Mouse (Mus musculus): ENCODE measurements around the gene St3gal6.
A peak's percentile ranks its signal among the peaks of the same experiment; 100 is the strongest.

The St3gal6 gene

DNA sequence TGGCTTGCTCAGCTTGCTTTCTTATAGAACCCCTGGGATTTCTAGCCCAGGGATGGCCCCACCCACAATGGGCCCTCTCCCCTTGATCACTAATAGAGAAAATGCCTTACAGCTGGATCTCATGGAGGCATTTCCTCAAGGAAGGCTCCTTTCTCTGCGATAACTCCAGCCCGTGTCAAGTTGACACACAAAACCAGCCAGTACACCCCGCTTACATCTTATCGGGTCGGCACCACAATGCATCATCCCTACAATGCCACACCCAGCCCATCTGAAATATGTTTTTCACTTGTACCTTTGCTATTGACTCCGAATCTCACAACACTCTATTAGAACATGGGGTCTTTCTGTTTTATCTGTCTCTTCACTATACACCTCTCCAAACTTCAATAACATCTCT lies 3.6 kb downstream of the St3gal6 start:
- no peak for DNase-seq

DNA sequence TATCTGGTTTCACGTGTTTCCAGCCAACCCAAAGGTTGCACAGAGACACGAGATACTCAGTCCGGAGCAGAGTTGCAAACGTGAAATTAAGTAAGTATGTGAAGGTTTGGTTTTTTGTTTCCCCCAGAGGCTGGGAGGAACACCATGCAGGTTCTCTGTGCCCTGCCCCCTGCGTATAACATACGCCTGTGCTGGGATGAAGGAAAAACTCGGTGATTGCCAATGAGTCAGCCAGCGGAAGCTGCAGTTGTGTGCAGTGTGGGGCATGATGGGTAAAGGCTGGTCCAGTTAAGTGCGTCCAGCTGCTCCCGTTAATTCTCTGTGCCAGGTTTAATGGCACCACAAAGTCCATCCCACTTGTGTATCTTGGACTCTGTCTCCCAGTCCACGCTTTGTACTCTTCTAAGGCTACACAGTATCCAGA lies 4.4 kb downstream of the St3gal6 start:
- DNase-seq, result peak; percentile 75

DNA sequence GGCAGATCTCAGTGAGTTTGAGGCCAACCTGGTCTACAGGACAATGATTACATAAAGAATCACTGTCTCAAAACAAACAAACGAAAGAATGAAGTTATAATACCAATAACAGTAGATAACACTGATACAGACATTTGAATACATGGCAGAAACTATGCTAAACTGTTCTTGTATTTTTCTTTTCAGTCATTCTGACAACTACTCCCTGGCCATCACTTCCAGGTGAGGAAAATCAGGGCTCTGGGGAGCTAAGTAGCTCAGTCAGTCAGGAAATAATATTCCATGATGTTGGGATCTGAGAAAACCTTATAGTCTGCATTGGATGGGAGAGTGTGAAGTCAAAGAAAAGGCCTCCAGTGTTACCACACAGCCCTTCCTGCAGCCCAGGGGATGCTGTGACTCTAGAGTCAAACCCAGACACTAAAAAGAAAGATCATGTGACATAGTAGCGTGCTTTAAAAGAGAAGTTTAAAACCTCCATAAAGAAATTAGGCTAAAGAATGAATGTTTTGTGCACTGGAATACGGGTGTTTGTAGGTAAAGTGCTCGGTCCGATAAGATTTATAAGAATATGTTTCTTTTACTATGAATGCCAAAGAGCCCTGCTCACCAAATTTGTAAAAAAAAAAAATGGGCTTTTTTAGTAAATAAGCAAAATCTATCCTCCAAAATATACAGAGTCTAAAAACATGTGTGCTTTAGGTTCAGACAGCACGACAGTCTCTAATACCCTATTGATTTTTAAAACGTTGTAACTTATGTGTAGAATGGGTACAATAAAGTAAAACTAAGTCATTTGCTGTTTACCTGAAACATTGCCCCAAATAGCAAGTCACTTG lies 6.9 kb downstream of the St3gal6 start:
- no peak for DNase-seq

DNA sequence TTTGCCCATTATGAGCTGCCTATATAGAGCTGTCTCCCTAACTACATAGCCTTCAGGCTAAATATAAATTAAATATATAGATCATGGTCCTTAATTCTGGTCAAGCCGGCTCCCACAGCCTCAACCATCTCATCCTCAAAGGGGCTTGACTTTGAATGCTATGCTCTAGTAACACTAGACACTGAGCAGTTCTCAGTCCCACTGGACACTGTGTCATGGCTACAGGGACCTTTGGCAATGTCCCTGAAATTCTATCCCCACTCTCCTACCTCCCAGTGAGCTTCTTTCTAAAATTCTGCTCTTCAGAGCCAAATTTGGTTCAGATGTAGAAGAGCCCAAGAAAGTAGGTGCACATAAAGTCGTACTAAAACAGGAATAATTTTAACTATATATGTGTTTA lies 7.9 kb downstream of the St3gal6 start:
- DNase-seq, result no peak

DNA sequence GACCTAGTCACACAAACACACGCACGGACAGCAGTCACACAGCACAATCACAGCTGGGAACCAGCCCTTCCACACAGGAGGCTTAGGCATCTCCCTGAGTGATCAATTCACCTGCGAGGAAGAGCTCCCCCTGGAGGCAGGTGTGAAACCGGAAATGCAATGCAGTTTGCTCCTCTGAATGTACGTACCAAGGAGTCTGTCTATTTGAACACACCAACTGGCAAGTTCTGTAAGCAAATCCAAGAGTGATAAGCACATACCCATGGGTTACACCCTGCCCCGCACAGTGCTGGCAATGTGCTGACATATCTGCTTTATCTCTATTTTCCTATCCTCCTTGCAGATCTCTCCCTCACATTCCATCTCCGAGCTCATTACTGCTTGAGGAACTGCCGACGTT lies 9.5 kb downstream of the St3gal6 start:
- peak; percentile 52 for DNase-seq

DNA sequence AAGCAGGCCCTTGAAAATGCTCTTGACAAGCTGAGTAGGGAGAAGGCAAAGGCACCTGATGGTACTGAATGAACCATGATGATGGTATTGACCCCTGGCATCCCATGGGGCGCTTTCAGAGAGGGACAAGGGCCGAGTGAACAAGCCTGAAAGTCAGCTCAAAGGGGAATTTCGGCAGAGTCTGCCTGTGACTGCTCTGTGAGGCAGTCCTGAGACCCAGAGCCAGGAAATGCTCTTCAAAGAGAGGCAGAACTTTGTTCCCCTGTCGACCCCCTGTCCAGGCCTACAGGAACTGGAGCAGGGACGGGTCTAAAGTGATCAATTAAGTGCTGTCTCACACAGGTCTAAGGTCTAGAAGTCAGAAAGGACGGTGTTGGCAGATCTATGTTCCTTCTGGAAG lies 10.3 kb downstream of the St3gal6 start:
- peak; percentile 54 for DNase-seq

DNA sequence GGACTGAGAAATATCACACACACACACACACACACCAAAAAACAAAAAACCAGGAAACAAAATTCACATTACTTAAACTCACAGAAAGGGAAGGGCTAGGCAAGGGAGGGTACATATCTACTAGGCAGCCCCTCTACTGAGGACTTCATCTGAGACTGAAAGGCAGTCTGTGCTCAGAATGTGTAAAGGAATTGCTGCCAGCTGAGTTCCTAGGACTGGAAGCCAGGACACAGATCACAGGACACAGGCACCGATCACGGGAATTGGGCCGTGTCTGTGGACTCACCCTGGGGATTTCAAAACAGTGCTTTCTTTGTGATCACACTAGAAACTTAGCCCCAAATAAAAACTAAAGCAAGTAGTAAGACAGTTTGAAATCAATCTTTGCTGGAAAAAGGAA lies 11.2 kb downstream of the St3gal6 start:
- peak; percentile 58 for DNase-seq

DNA sequence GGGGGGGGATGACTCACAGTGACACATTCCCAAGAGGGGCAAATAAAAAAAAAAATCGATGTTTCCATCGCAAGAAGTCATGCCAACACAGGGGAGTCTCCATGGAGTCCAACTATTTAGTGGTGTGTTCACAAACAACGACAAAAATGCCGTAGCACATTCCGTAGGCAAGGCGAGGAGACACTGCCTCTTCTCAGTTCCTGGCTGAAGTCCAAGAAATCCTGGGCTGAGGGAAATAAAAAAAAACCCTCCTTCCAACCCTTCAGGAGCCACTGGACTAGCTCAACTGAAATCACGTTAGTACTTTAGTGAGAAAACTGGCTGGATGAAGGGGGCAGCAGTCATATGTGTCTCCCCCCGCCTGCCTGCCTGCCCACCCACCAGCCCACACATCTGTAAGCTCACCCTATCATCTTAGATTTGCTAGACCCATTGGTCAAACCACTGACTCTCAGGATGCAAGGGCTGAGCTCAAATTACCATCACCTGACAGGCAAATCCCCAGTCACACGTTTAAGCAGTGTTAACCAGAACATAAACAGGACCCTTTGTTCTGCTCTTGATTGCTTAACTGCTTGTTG lies 11.8 kb downstream of the St3gal6 start:
- peak; percentile 33 for DNase-seq

DNA sequence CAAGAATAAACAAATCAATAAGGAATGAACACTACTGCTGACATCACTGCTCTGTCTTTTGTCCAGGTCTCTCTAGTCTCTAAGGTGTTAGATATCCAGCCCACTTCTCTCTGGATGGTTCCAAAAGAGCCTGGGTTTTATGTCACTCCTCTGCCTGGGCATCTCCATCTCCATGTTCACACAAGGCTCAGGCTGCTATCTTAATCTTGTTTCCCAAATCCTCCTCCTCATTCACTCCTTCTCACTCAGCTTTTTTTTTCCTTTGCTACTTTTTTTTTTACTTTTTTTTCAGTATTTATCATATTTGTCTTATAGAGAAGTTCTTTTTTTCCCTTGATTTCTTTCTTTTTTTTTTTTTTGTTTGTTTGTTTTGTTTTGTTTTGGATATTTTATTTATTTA lies 19.1 kb downstream of the St3gal6 start:
- no peak for DNase-seq

DNA sequence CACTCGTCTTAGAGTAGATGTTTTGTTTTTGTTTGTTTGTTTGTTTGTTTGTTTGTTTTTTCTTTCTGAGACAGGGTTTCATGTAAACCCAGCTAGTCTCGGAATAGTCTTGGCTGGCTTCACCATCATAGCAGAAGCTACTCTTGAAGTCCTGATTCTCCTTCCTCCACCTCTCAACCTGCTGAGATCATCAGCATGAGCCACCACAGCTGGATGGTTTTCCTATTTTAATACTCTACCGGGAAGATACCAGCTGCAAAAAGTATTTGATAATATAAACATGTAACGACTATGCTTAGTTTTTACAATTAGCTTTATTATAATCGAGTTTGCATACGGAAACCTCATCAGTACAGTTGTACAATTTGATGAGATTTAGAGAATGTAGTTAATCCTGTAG lies 21.5 kb downstream of the St3gal6 start:
- DNase-seq, result no peak

DNA sequence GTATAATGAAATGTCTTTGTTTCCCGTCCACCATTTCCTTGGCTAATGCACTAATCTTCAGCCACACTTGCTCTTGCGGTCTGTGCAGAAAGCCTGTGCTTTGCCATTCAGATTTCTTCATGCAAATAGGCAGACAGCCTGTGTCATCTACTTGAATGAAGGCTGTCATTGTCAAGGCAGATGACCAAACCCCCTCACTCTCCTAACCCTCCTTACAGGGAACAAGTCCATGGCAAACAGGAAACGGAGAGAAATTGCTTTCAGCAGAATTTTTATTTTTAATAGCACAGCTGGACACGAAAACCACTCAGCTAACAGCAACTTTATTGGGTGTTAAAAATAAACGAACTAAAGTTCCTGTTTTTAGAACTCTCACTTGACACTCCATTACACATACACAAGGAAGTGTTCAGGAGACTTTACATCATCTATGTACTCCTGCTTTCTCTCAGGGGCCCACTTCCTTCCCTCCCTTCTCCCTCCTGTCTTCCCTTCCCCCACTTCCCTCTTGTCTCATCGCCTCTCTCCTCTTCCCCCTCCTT lies 22.2 kb downstream of the St3gal6 start:
- no peak for DNase-seq

DNA sequence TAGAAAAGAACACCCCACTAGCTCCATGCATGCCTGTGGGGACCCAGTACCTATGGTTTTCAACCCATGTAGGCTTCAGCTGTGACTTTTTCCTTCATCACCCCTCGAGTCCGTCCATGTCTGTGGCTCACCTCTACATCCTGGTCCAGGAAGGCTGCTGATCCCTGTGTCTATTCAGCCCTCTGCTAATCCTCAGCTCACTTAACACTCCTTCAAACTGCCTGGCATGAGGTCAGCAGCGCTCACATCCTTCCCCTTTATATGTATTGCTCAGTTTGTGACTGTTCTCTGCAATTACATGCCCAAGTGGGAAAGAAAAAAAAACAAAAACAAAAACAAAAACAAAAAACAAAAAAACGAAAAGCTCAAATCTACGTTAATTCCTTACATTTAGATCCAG lies 24.4 kb downstream of the St3gal6 start:
- DNase-seq, result no peak

DNA sequence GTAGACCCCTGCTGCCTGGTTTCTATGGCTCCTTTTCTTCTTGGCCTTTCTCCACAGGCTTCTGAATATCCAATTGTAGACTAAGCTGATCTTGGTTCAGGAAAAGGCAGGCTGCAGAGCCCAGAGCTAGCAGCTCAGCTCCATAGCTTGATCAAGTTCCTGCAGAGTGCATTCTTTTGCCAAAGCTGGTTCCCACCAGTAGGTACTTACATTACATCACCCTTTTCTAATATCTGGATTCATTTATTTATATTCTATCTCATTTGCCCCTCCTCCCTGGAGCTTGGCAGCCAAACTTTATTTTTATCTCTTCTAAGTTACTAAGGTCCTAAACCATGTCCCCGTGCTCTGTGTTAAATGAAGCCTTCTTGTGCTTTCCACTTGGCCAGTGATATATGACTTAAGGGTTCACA lies 24.9 kb downstream of the St3gal6 start:
- no peak for DNase-seq

DNA sequence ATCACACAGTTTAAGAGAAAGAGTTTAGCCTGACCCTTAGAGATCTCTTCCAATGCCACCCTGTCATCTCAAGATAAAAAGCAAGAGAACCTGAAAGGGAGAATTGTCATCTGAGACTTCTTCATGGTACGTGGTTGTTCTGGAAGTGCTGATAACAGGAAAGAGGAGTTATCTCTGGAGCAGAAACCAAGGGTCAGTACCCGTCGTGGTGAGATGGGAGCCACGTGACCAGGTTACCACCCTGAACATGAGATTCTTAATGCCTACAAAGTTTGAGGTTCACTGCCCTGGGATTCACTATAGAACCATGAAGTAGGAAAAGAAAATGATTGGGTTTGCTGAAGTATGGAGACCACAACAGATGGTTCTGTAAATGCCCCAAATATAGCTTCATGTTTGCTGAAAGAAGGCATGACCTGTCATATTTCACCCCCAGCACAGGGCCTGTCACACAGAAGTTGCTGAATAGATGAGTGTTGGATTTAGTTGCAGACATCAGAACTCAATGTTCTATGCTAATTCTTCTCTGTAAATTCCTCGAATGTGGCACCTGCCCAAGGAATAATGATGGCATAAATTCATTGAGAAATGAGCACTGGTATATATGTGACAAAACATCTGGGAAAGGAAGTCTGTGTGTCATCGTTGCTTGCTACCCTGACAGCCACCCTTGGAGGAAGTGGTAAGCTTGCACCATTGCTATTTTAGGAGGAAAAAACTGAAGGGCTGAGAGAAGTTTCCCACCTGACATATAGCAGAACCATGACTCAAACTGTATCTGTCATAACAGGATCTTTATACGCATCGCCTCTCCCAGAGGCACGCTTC lies 25.9 kb downstream of the St3gal6 start:
- no peak for DNase-seq

DNA sequence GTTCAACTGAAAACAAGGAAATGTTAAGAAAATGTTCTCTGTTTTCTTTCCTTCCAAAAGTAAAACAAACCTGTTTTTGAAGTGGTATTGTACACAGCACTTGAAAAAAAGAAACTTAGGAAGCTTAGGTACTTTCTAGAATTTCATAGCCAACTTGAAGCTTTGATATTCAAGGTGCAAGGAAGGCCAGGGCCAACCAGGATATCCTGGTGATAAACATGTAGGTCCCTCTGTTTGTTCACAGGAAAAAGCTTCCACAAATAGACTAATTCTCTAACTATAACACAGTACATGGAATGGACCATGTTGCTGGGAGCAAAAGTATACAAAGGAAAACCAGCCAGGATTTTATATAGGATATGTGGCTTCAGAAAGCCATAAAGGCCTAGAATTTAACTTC lies 27.3 kb downstream of the St3gal6 start:
- DNase-seq, result no peak

DNA sequence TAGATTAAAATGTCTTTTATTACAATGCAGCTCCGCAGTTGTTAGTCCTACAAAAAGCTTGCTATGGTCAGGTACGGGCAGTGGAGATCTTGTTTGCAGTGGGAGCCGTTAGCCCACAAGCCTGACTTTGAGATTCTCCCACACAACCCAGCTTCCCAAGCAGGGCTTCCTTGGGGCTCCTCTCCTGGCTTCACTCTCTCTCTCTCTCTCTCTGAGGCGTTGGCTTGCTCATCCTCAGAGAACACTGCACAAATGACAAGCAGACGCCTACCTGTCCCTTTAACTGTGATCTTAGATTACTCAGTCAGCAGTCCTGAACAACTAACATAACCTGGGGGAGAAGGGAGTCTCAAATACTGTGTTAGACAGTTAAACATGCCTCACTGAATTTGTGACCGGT lies 36.2 kb downstream of the St3gal6 start:
- DNase-seq, result no peak

DNA sequence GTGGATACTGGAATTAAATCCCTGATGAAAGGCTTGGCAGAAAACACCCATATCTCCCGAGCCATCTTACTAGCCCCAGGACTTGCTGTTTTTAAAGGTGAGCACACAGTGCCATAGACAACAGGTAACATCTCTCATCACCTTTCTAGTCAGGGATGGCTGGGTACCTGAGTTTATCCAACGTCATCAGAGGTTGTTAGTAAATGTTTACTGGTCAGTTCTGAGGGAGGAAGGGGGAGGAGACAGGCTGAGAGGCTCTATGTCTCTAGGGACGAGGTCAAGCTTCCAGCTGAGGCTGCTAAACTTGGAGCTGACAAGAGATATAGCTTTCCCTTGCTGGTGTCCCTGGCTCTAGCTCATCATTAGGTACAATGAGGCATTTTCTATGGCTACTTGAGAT lies 41.7 kb downstream of the St3gal6 start:
- peak; percentile 40 for DNase-seq

DNA sequence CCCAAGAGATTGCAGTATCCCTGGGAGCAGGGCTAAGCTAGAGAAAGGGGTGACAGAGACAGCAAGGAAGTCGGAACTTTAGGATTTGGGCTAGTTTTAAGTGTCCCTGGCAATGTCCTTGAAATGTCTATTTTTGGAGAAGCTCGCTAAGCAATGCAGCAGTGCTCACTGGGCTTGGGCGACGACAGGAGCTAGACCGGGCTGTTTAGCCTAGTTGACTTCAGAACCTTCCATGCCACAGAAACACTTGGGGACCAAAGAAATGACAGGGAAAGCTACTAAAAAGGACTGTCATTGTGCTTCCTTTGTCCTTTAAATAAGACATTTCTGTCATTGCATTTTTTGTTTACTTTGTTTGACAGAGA lies 42.2 kb downstream of the St3gal6 start:
- no peak for DNase-seq

DNA sequence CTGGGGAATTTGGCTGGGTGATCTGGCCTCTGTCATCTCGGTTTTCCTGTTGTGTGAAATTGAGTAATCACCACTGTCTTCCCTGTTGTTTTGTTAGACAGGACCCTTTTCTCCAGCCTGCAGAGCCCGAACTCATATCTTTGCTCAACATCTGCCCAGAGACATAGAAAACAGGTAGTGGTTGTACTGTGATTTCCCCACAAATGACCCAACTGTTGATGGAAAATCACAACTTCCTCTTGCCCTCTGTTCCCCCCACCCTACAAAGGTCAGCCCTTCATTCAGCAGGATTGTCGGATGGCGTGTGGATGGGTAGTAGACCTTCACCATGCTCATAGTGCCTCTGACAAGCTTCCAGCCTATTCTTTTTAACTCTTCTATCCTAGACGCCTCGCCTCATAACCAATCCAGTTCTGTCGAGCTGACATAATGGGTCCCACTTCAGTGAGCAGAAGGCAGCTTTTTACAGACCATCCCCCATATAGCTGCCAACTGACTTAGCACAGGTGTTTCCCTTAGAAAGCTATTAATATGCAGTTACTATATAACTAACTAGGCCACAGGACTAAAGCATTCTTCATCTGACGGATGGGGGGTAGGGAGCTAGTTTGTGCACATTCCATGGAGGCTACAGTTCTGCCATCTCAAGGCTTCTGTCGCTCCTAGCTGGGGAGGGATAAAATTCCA lies 42.7 kb downstream of the St3gal6 start:
- peak; percentile 83 for DNase-seq

DNA sequence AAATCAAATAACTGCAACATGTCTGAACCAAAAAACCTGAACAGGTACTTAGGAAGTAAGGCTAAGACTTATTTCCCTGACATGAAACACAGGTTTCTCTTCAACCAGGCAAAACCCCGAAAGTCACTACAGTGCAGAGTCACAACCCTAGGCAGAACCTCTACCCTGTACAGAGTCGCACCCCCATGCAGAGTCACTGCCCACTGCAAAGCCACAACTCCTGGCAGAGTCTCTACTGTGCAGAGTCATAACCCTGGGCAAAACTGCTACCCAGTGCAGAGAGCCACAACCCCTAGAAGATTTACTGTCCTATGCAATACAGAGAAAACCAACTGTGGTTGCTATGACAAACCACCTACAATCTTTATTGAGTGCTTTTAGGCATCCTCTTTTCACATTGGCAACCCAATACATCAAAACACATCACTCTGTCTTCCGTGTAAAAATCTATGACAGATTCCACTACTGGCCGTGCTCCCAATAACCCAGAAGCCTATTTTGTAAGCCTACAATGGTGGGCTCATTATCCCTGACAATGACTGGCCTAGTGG lies 44.1 kb downstream of the St3gal6 start:
- DNase-seq, result no peak

DNA sequence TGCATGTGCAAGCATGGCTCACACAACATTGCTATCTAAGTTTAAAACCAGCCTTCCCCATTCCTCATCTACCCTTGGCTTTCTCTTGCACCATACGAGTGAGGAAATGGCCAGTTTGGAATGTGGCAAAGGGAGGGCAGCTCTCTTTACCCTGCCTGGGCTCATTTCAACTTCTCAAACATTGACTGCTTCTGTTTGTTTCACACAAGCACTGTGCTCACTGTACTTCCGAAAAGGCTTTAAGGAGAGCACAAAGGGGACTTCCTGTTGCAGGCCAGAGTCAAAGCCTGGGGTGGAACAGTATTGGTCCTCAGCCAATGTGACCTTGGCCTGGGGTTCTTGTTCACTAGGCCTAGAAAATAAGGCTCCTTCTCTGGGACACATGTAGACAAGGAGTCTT lies 47.7 kb downstream of the St3gal6 start:
- peak; percentile 68 for DNase-seq

DNA sequence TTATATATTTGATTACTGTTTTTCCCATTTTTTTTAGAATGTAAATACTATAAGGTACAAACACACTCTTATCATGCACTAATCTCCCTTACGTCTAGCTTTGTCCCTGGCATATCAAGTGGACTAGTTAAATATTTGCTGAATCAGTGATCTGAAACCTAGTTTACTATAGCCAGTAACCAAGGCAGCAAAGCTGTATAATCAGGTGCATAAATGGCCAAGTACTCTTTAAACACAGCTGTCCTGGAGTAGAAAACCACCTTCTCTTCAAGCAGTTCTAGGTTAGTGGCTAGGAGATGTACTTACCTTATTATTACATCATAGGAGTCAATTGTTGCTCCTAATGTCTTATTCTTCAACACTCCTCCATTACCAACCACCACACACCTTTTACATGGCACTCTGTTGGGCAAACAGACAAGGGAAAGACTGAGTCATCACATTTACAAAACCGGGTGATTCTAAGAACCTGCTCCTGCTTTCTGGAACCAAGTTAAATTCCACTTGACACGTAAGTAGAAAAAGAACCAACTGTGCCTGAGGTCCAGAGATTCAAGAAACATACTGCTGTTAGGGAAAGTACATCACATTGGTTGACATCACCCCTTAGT lies 48.4 kb downstream of the St3gal6 start:
- DNase-seq, result no peak
